Mouse (Mus musculus) forebrain, embryonic 12.5 days (tissue): Measurements from ENCODE around the gene Calml4. TPM values are rescaled to one million over a fixed set of nuclear protein-coding genes. Genes with fewer than 3 reads are reported as not detected.

Experiments
- ATAC-seq: fragments of 200-750 bp; cut with Nextera tagmentation; 2 replicates; pipeline ENCODE4 v1.8.0; 2017; ENCODE audit warnings: moderate TSS enrichment; ENCODE audit not compliant: low FRiP score
- H3K27ac ChIP-seq: fragments of 300-500 bp; sonication (generic); 2 replicates; pipeline ENCODE4 v1.5.1; 2016; ENCODE audit warnings: mild to moderate bottlenecking
- H3K27me3 ChIP-seq: fragments of 300-500 bp; sonication (generic); 2 replicates; pipeline ENCODE4 v1.6.1; 2016; ENCODE audit warnings: mild to moderate bottlenecking
- H3K36me3 ChIP-seq: fragments of 300-500 bp; sonication (generic); replicated peaks from 2 replicates; pipeline ENCODE4 v1.6.1; 2016; ENCODE audit warnings: mild to moderate bottlenecking
- H3K4me1 ChIP-seq: fragments of 300-500 bp; sonication (generic); 2 replicates; pipeline ENCODE4 v1.6.1; 2016
- H3K4me2 ChIP-seq: fragments of 300-500 bp; sonication (generic); 2 replicates; pipeline ENCODE4 v1.6.1; 2016; ENCODE audit warnings: mild to moderate bottlenecking, moderate library complexity
- H3K4me3 ChIP-seq: fragments of 300-500 bp; sonication (generic); replicated peaks from 2 replicates; pipeline ENCODE4 v1.5.1; 2016; ENCODE audit warnings: mild to moderate bottlenecking
- H3K9ac ChIP-seq: fragments of 300-500 bp; sonication (generic); 2 replicates; pipeline ENCODE4 v1.6.1; 2016; ENCODE audit warnings: mild to moderate bottlenecking
- H3K9me3 ChIP-seq: fragments of 300-500 bp; sonication (generic); 2 replicates; pipeline ENCODE4 v1.6.1; 2016
- WGBS: fragments of 180-500 bp; shearing (Covaris S2); methylation state at CpG from one replicate; pipeline ENCODE4 v1.1.7; 2016; 5-methylcytosine and 5-hydroxymethylcytosine counted together
- polyA plus RNA-seq: library from polyadenylated mRNA; unstranded; fragments of >200 nt; fragmentation: Nextera tagmentation; extraction: Ambion mirVana; gene quantifications from 2 replicates; pipeline ENCODE4 v1.2.1, GENCODE M21; 2016

The Calml4 gene
- 1.8 and 3.1 TPM in 2 replicates for polyA plus RNA-seq

- Histone ChIP-seq H3K27me3 (peaks cover 20% of the 10 kb centered on the region; the same call in 1 of the 2 replicates), H3K4me3 (no peak within 1 kb of the TSS), H3K4me1 (peaks cover 17% of the 10 kb centered on the region), H3K27ac (0 out of 2 replicates have a peak within 1 kb of the TSS, but pooled peaks have one; percentile 47), H3K9ac (no peak within 1 kb of the TSS), H3K4me2 (no peak within 1 kb of the TSS), H3K36me3 (no peaks in the 10 kb centered on the region), H3K9me3 (no peaks in the 10 kb centered on the region)
- ATAC-seq, result no peak
- 65% methylated on average over 20 of the region's 20 CpGs for WGBS
These were observed at the start of gene Calml4 for GRCm38 (mm10) chr9:62857719-62858261. Gene Calml4, plus strand, starts transcription at chr9:62858080.

GRCm38 (mm10) chr9:62810095-62810494, 47.8 kb upstream of the Calml4 start:
- peak overlapping the region; percentile 99 for H3K4me3 ChIP-seq
- H3K9me3 ChIP-seq, result no peaks in the 10 kb centered on the region
- no peak overlapping the region for H3K27ac ChIP-seq
- WGBS, result 22% methylated on average over 8 of the region's 8 CpGs
- no peak for ATAC-seq
- no peaks in the 10 kb centered on the region for H3K36me3 ChIP-seq
- peaks cover 34% of the 10 kb centered on the region for H3K4me1 ChIP-seq
- peak overlapping the region; percentile 96 for H3K4me2 ChIP-seq
- H3K27me3 ChIP-seq, result no peaks in the 10 kb centered on the region
- H3K9ac ChIP-seq, result peak overlapping the region; percentile 94

- Histone ChIP-seq H3K9ac (peak overlapping the region; percentile 94), H3K27ac (peak overlapping the region; percentile 96), H3K4me1 (peaks cover 34% of the 10 kb centered on the region), H3K4me3 (peak overlapping the region; percentile 99), H3K9me3 (no peaks in the 10 kb centered on the region), H3K4me2 (peak overlapping the region; percentile 96), H3K36me3 (no peaks in the 10 kb centered on the region), H3K27me3 (no peaks in the 10 kb centered on the region)
- WGBS, result under 1% methylated on average over 58 of the region's 58 CpGs
- ATAC-seq, result peak; percentile 45
These were observed 47.1 kb upstream of the Calml4 start for GRCm38 (mm10) chr9:62810543-62811515.

- no peaks in the 10 kb centered on the region for H3K36me3 ChIP-seq
- WGBS, result under 1% methylated on average over 68 of the region's 68 CpGs
- H3K4me2 ChIP-seq, result peak within 1 kb of the TSS; percentile 96
- H3K27me3 ChIP-seq, result no peaks in the 10 kb centered on the region
- peak within 1 kb of the TSS; percentile 96 for H3K27ac ChIP-seq
- H3K9ac ChIP-seq, result peak within 1 kb of the TSS; percentile 94
- no peaks in the 10 kb centered on the region for H3K9me3 ChIP-seq
- H3K4me3 ChIP-seq, result peak within 1 kb of the TSS; percentile 99
- ATAC-seq, result peak; percentile 92
- H3K4me1 ChIP-seq, result peaks cover 34% of the 10 kb centered on the region
These were observed 46.3 kb upstream of the Calml4 start, which contains the start of gene Fem1b for GRCm38 (mm10) chr9:62811516-62812121. Gene Fem1b, minus strand, starts transcription at chr9:62811934.

- Histone ChIP-seq H3K4me2 (peak overlapping the region; percentile 96), H3K4me1 (peaks cover 34% of the 10 kb centered on the region), H3K9ac (peak overlapping the region; percentile 94), H3K9me3 (no peaks in the 10 kb centered on the region), H3K4me3 (peak overlapping the region; percentile 99), H3K27me3 (no peaks in the 10 kb centered on the region), H3K36me3 (no peaks in the 10 kb centered on the region), H3K27ac (peak overlapping the region; percentile 96)
- peak; percentile 39; the same call in 1 of the 2 replicates for ATAC-seq
- WGBS, result 7% methylated on average over 14 of the region's 14 CpGs
These were observed 45.4 kb upstream of the Calml4 start for GRCm38 (mm10) chr9:62812216-62813049.

GRCm38 (mm10) chr9:62814751-62815150, 43.1 kb upstream of the Calml4 start:
- Histone ChIP-seq H3K4me2 (no peak overlapping the region), H3K4me1 (peaks cover 16% of the 10 kb centered on the region), H3K27me3 (no peaks in the 10 kb centered on the region), H3K9ac (no peak overlapping the region), H3K9me3 (no peaks in the 10 kb centered on the region), H3K36me3 (no peaks in the 10 kb centered on the region), H3K4me3 (no peak overlapping the region), H3K27ac (no peak overlapping the region)
- 78% methylated on average over 2 of the region's 2 CpGs for WGBS
- no peak for ATAC-seq

- Histone ChIP-seq H3K27ac (0 out of 2 replicates have a peak overlapping the region, but pooled peaks have one; percentile 31), H3K4me3 (no peak overlapping the region), H3K4me2 (no peak overlapping the region), H3K27me3 (no peaks in the 10 kb centered on the region), H3K9me3 (no peaks in the 10 kb centered on the region), H3K36me3 (no peaks in the 10 kb centered on the region), H3K9ac (no peak overlapping the region), H3K4me1 (peaks cover 10% of the 10 kb centered on the region)
- no peak for ATAC-seq
- 83% methylated on average over 9 of the region's 9 CpGs for WGBS
These were observed 41.4 kb upstream of the Calml4 start for GRCm38 (mm10) chr9:62816323-62817098.

- 0 out of 2 replicates have a peak, but pooled peaks have one; percentile 23 for ATAC-seq
- H3K27ac ChIP-seq, result peak overlapping the region; percentile 43; the same call in 1 of the 2 replicates
These were observed 40.7 kb upstream of the Calml4 start for GRCm38 (mm10) chr9:62817099-62817571.

GRCm38 (mm10) chr9:62817828-62818614, 39.9 kb upstream of the Calml4 start:
- H3K36me3 ChIP-seq, result no peaks in the 10 kb centered on the region
- no peak overlapping the region for H3K9ac ChIP-seq
- H3K4me2 ChIP-seq, result no peak overlapping the region
- no peak for ATAC-seq
- no peak overlapping the region for H3K4me3 ChIP-seq
- no peaks in the 10 kb centered on the region for H3K9me3 ChIP-seq
- 90% methylated on average over 4 of the region's 4 CpGs for WGBS
- no peaks in the 10 kb centered on the region for H3K4me1 ChIP-seq
- peak overlapping the region; percentile 43; the same call in 1 of the 2 replicates for H3K27ac ChIP-seq
- H3K27me3 ChIP-seq, result no peaks in the 10 kb centered on the region

More at GRCm38 (mm10) chr9:62817099-62817571, 40.7 kb upstream of the Calml4 start:
- H3K4me1 ChIP-seq, result peaks cover 8% of the 10 kb centered on the region
- WGBS, result 65% methylated on average over 12 of the region's 12 CpGs
- no peak overlapping the region for H3K4me2 ChIP-seq
- no peaks in the 10 kb centered on the region for H3K9me3 ChIP-seq
- no peaks in the 10 kb centered on the region for H3K36me3 ChIP-seq
- H3K9ac ChIP-seq, result 0 out of 2 replicates have a peak overlapping the region, but pooled peaks have one; percentile 22
- H3K27me3 ChIP-seq, result no peaks in the 10 kb centered on the region
- no peak overlapping the region for H3K4me3 ChIP-seq

GRCm38 (mm10) chr9:62819494-62819893, 38.4 kb upstream of the Calml4 start:
- H3K4me2 ChIP-seq, result no peak overlapping the region
- no peaks in the 10 kb centered on the region for H3K36me3 ChIP-seq
- no peak overlapping the region for H3K4me3 ChIP-seq
- no peaks in the 10 kb centered on the region for H3K4me1 ChIP-seq
- no peak overlapping the region for H3K27ac ChIP-seq
- H3K9me3 ChIP-seq, result no peaks in the 10 kb centered on the region
- ATAC-seq, result no peak
- H3K9ac ChIP-seq, result no peak overlapping the region
- no peaks in the 10 kb centered on the region for H3K27me3 ChIP-seq
- WGBS, result 72% methylated on average over 3 of the region's 3 CpGs
